Mouse (Mus musculus) hindbrain, postnatal 0 days (tissue): ENCODE results near the gene Pdf. TPM values are rescaled to one million over a fixed set of nuclear protein-coding genes. Genes with fewer than 3 reads are reported as not detected.

ENCODE experiments used
- ATAC-seq: fragments of 200-750 bp; cut with Nextera tagmentation; 2 replicates; pipeline ENCODE4 v1.8.0; 2017; ENCODE audit warnings: mild to moderate bottlenecking, moderate TSS enrichment, moderate library complexity
- DNase-seq: peaks from one replicate; pipeline ENCODE4 v3.0.0-alpha.2; 2015; ENCODE audit warnings: low spot score
- H3K27ac ChIP-seq: fragments of 300-500 bp; sonication (generic); 2 replicates; pipeline ENCODE4 v1.5.1; 2014; ENCODE audit warnings: mild to moderate bottlenecking
- H3K27me3 ChIP-seq: fragments of 300-500 bp; sonication (generic); 2 replicates; pipeline ENCODE4 v1.6.1; 2014; ENCODE audit warnings: low read length, mixed read lengths; ENCODE audit not compliant: insufficient read depth
- H3K36me3 ChIP-seq: fragments of 300-500 bp; sonication (generic); 2 replicates; pipeline ENCODE4 v1.6.1; 2014; ENCODE audit warnings: low read length, mixed read lengths; ENCODE audit not compliant: insufficient read depth
- H3K4me1 ChIP-seq: fragments of 300-500 bp; sonication (generic); 2 replicates; pipeline ENCODE4 v1.6.1; 2014; ENCODE audit warnings: antibody characterized with exemption, low read length, mixed read lengths; ENCODE audit not compliant: insufficient read depth
- H3K4me2 ChIP-seq: fragments of 300-500 bp; sonication (generic); 2 replicates; pipeline ENCODE4 v1.6.1; 2014; ENCODE audit warnings: low read depth, mild to moderate bottlenecking, low read length, moderate library complexity, mixed read lengths
- H3K4me3 ChIP-seq: fragments of 300-500 bp; sonication (generic); 2 replicates; pipeline ENCODE4 v1.5.1; 2014; ENCODE audit warnings: low read length
- H3K9ac ChIP-seq: fragments of 300-500 bp; sonication (generic); replicated peaks from 2 replicates; pipeline ENCODE4 v1.6.1; 2014; ENCODE audit warnings: mild to moderate bottlenecking, low read length, moderate library complexity, mixed read lengths
- H3K9me3 ChIP-seq: fragments of 300-500 bp; sonication (generic); 2 replicates; pipeline ENCODE4 v1.6.1; 2016; ENCODE audit warnings: low read length, mixed read lengths
- CTCF ChIP-seq: IDR thresholded peaks from 2 replicates; pipeline ENCODE4 v1.5.1; 2016; ENCODE audit warnings: antibody characterized with exemption, control low read depth, low read depth
- WGBS: fragments of 180-500 bp; shearing (Covaris S2); extraction: QIAGEN DNeasy Blood & Tissue Kit; methylation state at CpG from one replicate; pipeline ENCODE4 v1.1.7; 2014; 5-methylcytosine and 5-hydroxymethylcytosine counted together
- polyA plus RNA-seq: library from polyadenylated mRNA; unstranded; fragments of >200 nt; fragmentation: Nextera tagmentation; extraction: Ambion mirVana; gene quantifications from 2 replicates; pipeline ENCODE4 v1.2.1, GENCODE M21; 2015
- total RNA-seq: library from RNA; depleted of rRNA; stranded (reverse); fragments of >200 nt; gene quantifications from 2 replicates; pipeline ENCODE4 v1.2.3, GENCODE M21; 2014

Gene Pdf
- total and polyA plus RNA-seq, 2 experiments from 2014 or later: 36.9 to 57.7 TPM

DNA sequence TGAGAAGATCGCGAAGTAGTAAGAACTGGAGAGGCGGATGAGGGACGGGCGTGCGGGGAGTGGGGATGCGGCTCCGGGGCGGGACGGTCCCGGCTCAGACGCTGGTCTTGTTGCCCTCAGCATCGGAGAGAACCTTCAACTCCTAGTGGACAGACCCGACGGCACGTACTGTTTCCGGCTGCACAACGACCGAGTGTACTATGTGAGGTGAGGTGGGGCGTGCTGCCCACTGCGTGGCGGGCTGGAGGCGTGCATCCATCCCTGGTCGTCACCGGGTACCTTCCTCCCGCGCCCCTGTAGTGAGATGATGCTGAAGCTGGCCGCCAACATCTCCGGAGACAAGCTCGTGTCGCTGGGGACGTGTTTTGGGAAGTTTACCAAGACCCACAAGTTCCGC, 8.6 kb upstream of the Pdf start:
- Histone ChIP-seq H3K27me3 (no peaks in the 10 kb centered on the region), H3K4me2 (peak overlapping the region; percentile 94), H3K9ac (peak overlapping the region; percentile 71), H3K27ac (peak overlapping the region; percentile 69), H3K4me3 (peak overlapping the region; percentile 89), H3K4me1 (peaks cover 7% of the 10 kb centered on the region; the same call in 1 of the 2 replicates), H3K36me3 (peaks cover 24% of the 10 kb centered on the region), H3K9me3 (no peaks in the 10 kb centered on the region)
- peak; percentile 82 for ATAC-seq
- peak; percentile 34 for TF ChIP-seq CTCF
- DNase-seq: no peak
- WGBS: under 1% methylated on average over 33 of the region's 33 CpGs

DNA sequence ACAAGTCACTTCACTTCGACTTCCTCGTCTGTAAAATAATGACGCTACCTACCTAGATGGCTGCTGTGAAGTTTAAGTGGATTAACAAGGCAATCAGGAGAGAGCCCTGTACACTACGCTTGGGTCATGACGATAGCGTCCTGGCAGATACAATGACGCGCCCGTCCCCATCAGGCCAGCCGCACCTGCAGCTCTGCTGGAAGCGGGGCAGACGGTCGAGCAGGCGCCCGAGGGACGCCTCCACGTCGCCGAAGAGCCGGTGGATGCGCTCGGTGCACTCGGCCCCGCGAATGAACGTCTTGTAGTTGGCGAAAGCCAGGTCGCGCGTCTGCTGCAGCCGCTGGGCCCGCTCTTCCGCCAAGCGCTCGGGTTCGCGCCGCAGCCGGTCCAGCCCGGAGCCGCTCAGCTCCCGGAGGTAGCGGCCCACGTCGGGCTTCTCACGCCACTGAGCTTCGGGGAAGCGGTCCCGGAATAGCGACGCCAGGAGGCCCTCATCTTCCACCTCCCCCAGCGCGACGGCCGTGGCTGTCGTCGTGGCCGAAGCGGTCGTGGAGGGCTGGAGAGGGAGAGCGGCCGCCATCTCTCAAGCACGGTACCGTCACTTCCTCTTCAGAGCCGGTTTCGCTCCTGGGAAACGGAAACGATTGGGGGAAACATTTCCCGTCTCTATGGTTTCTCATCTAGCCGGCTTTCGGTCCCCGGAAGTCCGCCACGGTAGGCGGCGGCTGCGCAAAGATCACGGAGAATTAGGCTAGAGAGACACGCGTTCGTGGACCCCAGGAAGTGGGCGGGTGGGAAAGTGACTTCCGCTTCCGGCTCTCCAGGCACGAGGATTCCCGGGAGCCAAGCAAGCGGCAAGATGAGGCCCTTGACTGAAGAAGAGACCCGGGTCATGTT, 7.9 kb upstream of the Pdf start, which contains the start of the genes Cog8 and Nip7:
Cog8 (minus strand) TSS at position 614 of the 897 bp plus-strand sequence.
Nip7 (plus strand) TSS at position 802 of the 897 bp plus-strand sequence.
- DNase-seq: peak; percentile 98
- peaks cover 7% of the 10 kb centered on the region; the same call in 1 of the 2 replicates for H3K4me1 ChIP-seq
- no peaks in the 10 kb centered on the region for H3K9me3 ChIP-seq
- peak within 1 kb of the TSS; percentile 94 for H3K4me2 ChIP-seq
- H3K4me3 ChIP-seq: peak within 1 kb of the TSS; percentile 89
- WGBS: 2% methylated on average over 88 of the region's 88 CpGs
- H3K9ac ChIP-seq: peak within 1 kb of the TSS; percentile 87
- H3K27ac ChIP-seq: peak within 1 kb of the TSS; percentile 89
- H3K27me3 ChIP-seq: no peaks in the 10 kb centered on the region
- no peak for TF ChIP-seq CTCF
- H3K36me3 ChIP-seq: peaks cover 28% of the 10 kb centered on the region
- peak; percentile 97 for ATAC-seq

DNA sequence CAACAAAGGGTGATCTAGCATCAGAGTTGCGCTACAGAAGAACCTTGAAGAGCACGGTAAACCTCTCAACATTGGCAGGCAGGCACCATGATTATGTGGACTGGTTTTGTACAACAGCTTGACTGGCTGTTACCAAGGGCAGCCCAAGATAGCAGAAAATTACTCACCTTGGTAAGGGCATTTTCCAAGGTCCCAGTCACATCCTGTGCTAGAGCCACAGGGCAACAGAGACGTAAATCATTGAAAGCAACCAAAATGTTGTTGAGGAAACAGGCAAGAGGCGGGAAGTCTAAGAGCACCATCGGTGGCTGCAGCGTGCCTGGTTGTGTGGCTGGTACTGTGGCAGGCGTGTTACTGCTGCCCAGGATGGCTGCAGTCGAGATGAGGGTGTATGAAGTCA, 3.6 kb upstream of the Pdf start:
- no peak overlapping the region for H3K27ac ChIP-seq
- no peak for DNase-seq
- WGBS: 94% methylated on average over 8 of the region's 8 CpGs
- no peak overlapping the region for H3K9ac ChIP-seq
- no peaks in the 10 kb centered on the region for H3K9me3 ChIP-seq
- H3K4me2 ChIP-seq: no peak overlapping the region
- H3K4me1 ChIP-seq: no peaks in the 10 kb centered on the region; the same call in none of the 2 replicates
- no peak overlapping the region for H3K4me3 ChIP-seq
- TF ChIP-seq CTCF: no peak
- H3K27me3 ChIP-seq: no peaks in the 10 kb centered on the region
- no peak for ATAC-seq
- H3K36me3 ChIP-seq: peaks cover 19% of the 10 kb centered on the region

DNA sequence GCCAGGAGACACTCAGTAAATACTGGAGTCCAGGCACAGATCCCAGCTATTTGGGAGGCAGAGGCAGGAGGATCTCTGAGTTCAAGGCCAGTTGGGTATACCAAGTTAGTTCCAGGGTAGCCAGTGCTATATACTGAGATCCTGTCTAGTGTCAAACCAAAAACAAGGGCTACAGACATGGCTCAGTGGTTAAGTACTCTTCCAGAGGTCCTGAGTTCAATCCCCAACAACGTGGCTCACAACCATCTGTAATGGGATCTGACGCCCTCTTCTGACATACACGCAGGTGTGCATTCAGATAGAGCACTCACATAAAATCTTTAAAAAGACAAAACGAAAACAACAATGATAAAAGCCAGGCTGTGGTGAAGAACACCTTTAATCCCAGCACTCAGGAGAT, 1.1 kb upstream of the Pdf start:
- Histone ChIP-seq H3K4me3 (no peak overlapping the region), H3K4me1 (no peaks in the 10 kb centered on the region; the same call in 1 of the 2 replicates), H3K36me3 (peaks cover 44% of the 10 kb centered on the region), H3K4me2 (peak overlapping the region; percentile 96; the same call in 1 of the 2 replicates), H3K9ac (no peak overlapping the region), H3K9me3 (no peaks in the 10 kb centered on the region), H3K27me3 (no peaks in the 10 kb centered on the region), H3K27ac (no peak overlapping the region)
- DNase-seq: no peak
- WGBS: 97% methylated on average over 4 of the region's 4 CpGs
- no peak for TF ChIP-seq CTCF
- no peak for ATAC-seq

DNA sequence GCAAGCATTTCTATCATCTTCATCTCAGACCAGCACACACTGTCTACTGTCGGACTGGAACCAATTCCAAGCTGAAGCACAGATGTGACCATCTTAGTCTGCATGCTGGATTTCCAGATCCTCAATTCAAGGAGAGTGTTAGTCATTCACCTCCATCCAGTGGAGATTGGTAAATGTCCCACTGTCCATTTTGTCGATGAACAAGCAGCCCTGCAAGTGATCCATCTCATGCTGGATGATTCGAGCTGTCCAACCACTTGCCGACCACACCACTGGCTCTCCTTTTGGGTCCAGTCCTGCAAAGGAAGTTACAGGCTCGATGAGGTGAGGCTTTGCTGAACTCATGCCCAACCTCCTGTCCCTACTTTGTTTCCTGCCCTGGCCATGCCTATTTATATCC, 1.4 kb downstream of the Pdf start:
- Histone ChIP-seq H3K4me3 (no peak overlapping the region), H3K27me3 (no peaks in the 10 kb centered on the region), H3K9me3 (no peaks in the 10 kb centered on the region), H3K36me3 (peaks cover 53% of the 10 kb centered on the region), H3K4me2 (peak overlapping the region; percentile 96; the same call in 1 of the 2 replicates), H3K27ac (no peak overlapping the region), H3K9ac (no peak overlapping the region), H3K4me1 (no peaks in the 10 kb centered on the region; the same call in 1 of the 2 replicates)
- TF ChIP-seq CTCF: no peak
- DNase-seq (no peak), ATAC-seq (no peak)
- WGBS: 85% methylated on average over 5 of the region's 5 CpGs

DNA sequence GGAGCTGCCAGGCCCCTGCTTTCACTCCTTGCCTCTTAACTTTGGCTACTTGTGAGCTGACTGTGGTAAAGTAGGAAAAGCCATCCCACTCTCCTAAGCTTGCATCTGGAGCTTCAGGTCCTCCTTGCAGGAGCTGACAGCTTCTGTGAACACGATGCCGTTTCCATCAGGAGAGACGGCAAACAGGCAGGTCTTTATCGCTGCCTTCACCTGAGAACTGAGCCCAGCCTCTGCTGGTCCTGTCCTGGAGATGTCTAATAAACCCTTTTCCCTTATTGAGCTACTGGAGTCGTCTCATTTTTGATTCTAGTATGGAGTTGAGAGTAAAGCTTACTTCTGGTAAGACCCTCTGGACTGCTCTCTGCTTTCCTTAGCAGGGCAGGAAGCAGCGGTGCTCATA, 2.9 kb downstream of the Pdf start:
- DNase-seq (no peak), ATAC-seq (no peak)
- H3K4me2 ChIP-seq: no peak overlapping the region
- H3K9ac ChIP-seq: no peak overlapping the region
- H3K4me3 ChIP-seq: no peak overlapping the region
- H3K4me1 ChIP-seq: no peaks in the 10 kb centered on the region; the same call in 1 of the 2 replicates
- H3K27ac ChIP-seq: no peak overlapping the region
- no peaks in the 10 kb centered on the region for H3K27me3 ChIP-seq
- H3K9me3 ChIP-seq: no peaks in the 10 kb centered on the region
- 95% methylated on average over 6 of the region's 6 CpGs for WGBS
- no peak for TF ChIP-seq CTCF
- H3K36me3 ChIP-seq: peaks cover 64% of the 10 kb centered on the region
